Mouse (Mus musculus): ENCODE measurements around the gene Fkbpl. TPM values are rescaled to one million over a fixed set of nuclear protein-coding genes. Genes with fewer than 3 reads are reported as not detected.

The Fkbpl gene
- polyA plus RNA-seq, 1 experiment from 2014 or later: 15.3 TPM

DNA sequence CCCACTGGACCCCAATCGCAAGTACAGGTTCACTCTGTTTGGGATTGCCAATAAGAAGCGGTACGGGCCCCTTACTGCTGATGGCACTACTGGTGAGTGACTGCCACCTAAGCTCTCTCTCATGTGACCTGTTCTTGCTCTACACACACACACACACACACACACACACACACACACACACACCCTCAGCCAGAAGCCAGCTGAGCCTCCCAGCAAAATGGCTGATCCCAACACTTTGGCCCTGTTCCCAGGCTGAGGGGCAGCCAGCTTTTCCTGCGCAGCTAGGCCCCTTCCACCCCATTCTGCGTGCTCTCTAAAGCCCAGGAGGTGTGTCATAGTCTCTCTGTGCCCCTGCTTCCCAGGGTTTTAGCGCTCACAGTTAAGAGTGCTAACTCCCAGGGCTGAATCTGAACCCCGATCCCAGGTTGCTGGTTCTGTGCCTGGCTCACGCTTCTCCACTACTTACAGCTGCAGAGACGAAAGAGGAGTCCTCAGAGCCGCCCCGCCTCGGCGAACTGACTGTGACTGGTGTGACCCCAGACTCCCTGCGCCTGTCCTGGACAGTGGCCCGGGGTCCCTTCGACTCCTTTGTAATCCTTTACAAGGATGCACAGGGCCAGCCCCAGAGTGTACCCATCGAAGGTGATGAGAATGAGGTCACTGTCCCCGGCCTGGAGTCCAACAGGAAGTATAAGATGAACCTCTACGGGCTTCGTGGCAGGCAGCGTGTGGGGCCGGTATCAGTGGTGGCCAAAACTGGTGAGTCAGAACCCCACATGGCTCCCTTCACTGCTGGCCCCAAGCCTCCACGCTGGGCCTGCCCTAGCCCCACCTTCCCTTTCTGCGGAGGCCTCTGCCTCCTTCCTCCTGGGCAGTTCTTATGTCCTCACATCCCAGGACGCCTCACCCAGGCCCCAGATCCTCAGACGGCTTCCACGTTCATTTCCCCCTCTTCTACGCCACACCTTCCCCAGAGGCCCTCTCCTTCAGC, 40.9 kb downstream of the Fkbpl start:
- Histone ChIP-seq H3K9me3 (no peaks in the 10 kb centered on the region), H3K4me2 (replicated peaks) (no peak overlapping the region), H3K9ac (replicated peaks) (no peak overlapping the region), H3K4me1 (peaks cover 8% of the 10 kb centered on the region; the same call in 1 of the 2 replicates), H3K36me3 (no peaks in the 10 kb centered on the region), H3K4me3 (no peak overlapping the region), H3K27me3 (no peaks in the 10 kb centered on the region), H3K27ac (replicated peaks) (no peak overlapping the region)
- 82% methylated on average over 28 of the region's 28 CpGs for WGBS
- ATAC-seq (replicated peaks): 0 out of 2 replicates have a peak, but pooled peaks have one; percentile 32

- H3K9me3 ChIP-seq: no peaks in the 10 kb centered on the region
- H3K27ac ChIP-seq (replicated peaks): no peak overlapping the region
- WGBS: 94% methylated on average over 7 of the region's 7 CpGs
- no peaks in the 10 kb centered on the region for H3K36me3 ChIP-seq
- no peak overlapping the region for H3K4me3 ChIP-seq
- ATAC-seq (replicated peaks): no peak
- H3K9ac ChIP-seq (replicated peaks): no peak overlapping the region
- peaks cover 8% of the 10 kb centered on the region; the same call in 1 of the 2 replicates for H3K4me1 ChIP-seq
- H3K27me3 ChIP-seq: no peaks in the 10 kb centered on the region
- no peak overlapping the region for H3K4me2 ChIP-seq (replicated peaks)
Measured at GRCm38 (mm10) chr17:34688889-34689288, 44.3 kb downstream of the Fkbpl start.

GRCm38 (mm10) chr17:34690458-34690857, 45.9 kb downstream of the Fkbpl start:
- 79% methylated on average over 4 of the region's 4 CpGs for WGBS
- H3K4me3 ChIP-seq: no peak overlapping the region
- no peak overlapping the region for H3K9ac ChIP-seq (replicated peaks)
- H3K9me3 ChIP-seq: no peaks in the 10 kb centered on the region
- ATAC-seq (replicated peaks): no peak
- H3K4me1 ChIP-seq: no peaks in the 10 kb centered on the region
- no peaks in the 10 kb centered on the region for H3K36me3 ChIP-seq
- no peak overlapping the region for H3K27ac ChIP-seq (replicated peaks)
- no peaks in the 10 kb centered on the region for H3K27me3 ChIP-seq
- H3K4me2 ChIP-seq (replicated peaks): no peak overlapping the region

GRCm38 (mm10) chr17:34692906-34693305, 48.3 kb downstream of the Fkbpl start:
- no peak overlapping the region for H3K4me3 ChIP-seq
- no peaks in the 10 kb centered on the region for H3K36me3 ChIP-seq
- H3K9me3 ChIP-seq: no peaks in the 10 kb centered on the region
- no peaks in the 10 kb centered on the region for H3K27me3 ChIP-seq
- no peak overlapping the region for H3K4me2 ChIP-seq (replicated peaks)
- no peak for ATAC-seq (replicated peaks)
- no peaks in the 10 kb centered on the region for H3K4me1 ChIP-seq
- H3K27ac ChIP-seq (replicated peaks): no peak overlapping the region
- H3K9ac ChIP-seq (replicated peaks): no peak overlapping the region
- WGBS: 64% methylated on average over 7 of the region's 7 CpGs

Other genes starting within 250 kb of the Fkbpl start
- 1.5 and 3.3 TPM in 2 replicates for gene BC051142, start 245.9 kb upstream of the Fkbpl start, polyA plus RNA-seq (2015; fragmentation: Nextera tagmentation; extraction: Ambion mirVana)
- not detected in 2 replicates for gene Btnl4, start 167.4 kb upstream of the Fkbpl start, polyA plus RNA-seq (2015; fragmentation: Nextera tagmentation; extraction: Ambion mirVana)
- gene Btnl6, start 127.4 kb upstream of the Fkbpl start, polyA plus RNA-seq (2015; fragmentation: Nextera tagmentation; extraction: Ambion mirVana): not detected in 2 replicates
- gene Notch4, start 80.5 kb upstream of the Fkbpl start, polyA plus RNA-seq (2015; fragmentation: Nextera tagmentation; extraction: Ambion mirVana): 5.8 and 6.1 TPM in 2 replicates
- gene Gpsm3, start 55.0 kb upstream of the Fkbpl start, polyA plus RNA-seq (2015; fragmentation: Nextera tagmentation; extraction: Ambion mirVana): 2.7 and 3.2 TPM in 2 replicates
- 6.8 and 7.5 TPM in 2 replicates for gene Pbx2, start 53.5 kb upstream of the Fkbpl start, polyA plus RNA-seq (2015; fragmentation: Nextera tagmentation; extraction: Ambion mirVana)
- gene Ager, start 46.9 kb upstream of the Fkbpl start, polyA plus RNA-seq (2015; fragmentation: Nextera tagmentation; extraction: Ambion mirVana): 1.8 TPM in 2 replicates
- 313 and 321 TPM in 2 replicates for gene Rnf5, start 41.1 kb upstream of the Fkbpl start, polyA plus RNA-seq (2015; fragmentation: Nextera tagmentation; extraction: Ambion mirVana)
- gene Agpat1, start 40.5 kb upstream of the Fkbpl start, polyA plus RNA-seq (2015; fragmentation: Nextera tagmentation; extraction: Ambion mirVana): 89.2 and 91.1 TPM in 2 replicates
- gene Egfl8, start 28.8 kb upstream of the Fkbpl start, polyA plus RNA-seq (2015; fragmentation: Nextera tagmentation; extraction: Ambion mirVana): 6.1 and 7.4 TPM in 2 replicates
- 17.2 and 18.2 TPM in 2 replicates for gene Ppt2, start 16.3 kb upstream of the Fkbpl start, polyA plus RNA-seq (2015; fragmentation: Nextera tagmentation; extraction: Ambion mirVana)
- gene Prrt1, start 15.2 kb upstream of the Fkbpl start, polyA plus RNA-seq (2015; fragmentation: Nextera tagmentation; extraction: Ambion mirVana): 6.8 and 7.4 TPM in 2 replicates
- gene Atf6b, start 2.4 kb downstream of the Fkbpl start, polyA plus RNA-seq (2015; fragmentation: Nextera tagmentation; extraction: Ambion mirVana): 111 and 112 TPM in 2 replicates
- gene Tnxb, start 25.8 kb downstream of the Fkbpl start, polyA plus RNA-seq (2015; fragmentation: Nextera tagmentation; extraction: Ambion mirVana): 0.05 and 0.06 TPM in 2 replicates
- gene C4b, start 99.1 kb downstream of the Fkbpl start, polyA plus RNA-seq (2015; fragmentation: Nextera tagmentation; extraction: Ambion mirVana): 0.04 TPM in 1 of 2 replicates, not detected in the other
- gene Cyp21a1, start 159.8 kb downstream of the Fkbpl start, polyA plus RNA-seq (2015; fragmentation: Nextera tagmentation; extraction: Ambion mirVana): not detected in 2 replicates
- 39.8 and 43.0 TPM in 2 replicates for gene Stk19, start 192.2 kb downstream of the Fkbpl start, polyA plus RNA-seq (2015; fragmentation: Nextera tagmentation; extraction: Ambion mirVana)
- 75.2 and 77.8 TPM in 2 replicates for gene Dxo, start 192.3 kb downstream of the Fkbpl start, polyA plus RNA-seq (2015; fragmentation: Nextera tagmentation; extraction: Ambion mirVana)
- 59.6 and 59.7 TPM in 2 replicates for gene Skiv2l, start 205.4 kb downstream of the Fkbpl start, polyA plus RNA-seq (2015; fragmentation: Nextera tagmentation; extraction: Ambion mirVana)
- 94.9 and 97.1 TPM in 2 replicates for gene Nelfe, start 205.6 kb downstream of the Fkbpl start, polyA plus RNA-seq (2015; fragmentation: Nextera tagmentation; extraction: Ambion mirVana)
- gene Cfb, start 217.8 kb downstream of the Fkbpl start, polyA plus RNA-seq (2015; fragmentation: Nextera tagmentation; extraction: Ambion mirVana): 1.8 and 2.1 TPM in 2 replicates
- gene Zbtb12, start 234.7 kb downstream of the Fkbpl start, polyA plus RNA-seq (2015; fragmentation: Nextera tagmentation; extraction: Ambion mirVana): 9.5 and 9.9 TPM in 2 replicates
- 0.17 TPM in 1 of 2 replicates, not detected in the other for gene Gm20547, start 237.3 kb downstream of the Fkbpl start, polyA plus RNA-seq (2015; fragmentation: Nextera tagmentation; extraction: Ambion mirVana)

Data from forebrain, embryonic 15.5 days (tissue).